Mouse (Mus musculus) right cerebral cortex, postnatal 10 days (tissue): Measurements from ENCODE around the gene Nsfl1c.
A peak's percentile ranks its signal among the peaks of the same experiment; 100 is the strongest.
"Not testable (repeated sequence)": the region's sequence is repeated elsewhere in the genome, so short reads cannot be mapped to it uniquely, and the experiment has no call there.

Experiments used
- DNase-seq, 2 experiments: peaks; one replicate each; pipeline ENCODE4 v3.0.0; 2021; ENCODE audit warnings: low spot score in 2 of 2

Gene Nsfl1c

DNA sequence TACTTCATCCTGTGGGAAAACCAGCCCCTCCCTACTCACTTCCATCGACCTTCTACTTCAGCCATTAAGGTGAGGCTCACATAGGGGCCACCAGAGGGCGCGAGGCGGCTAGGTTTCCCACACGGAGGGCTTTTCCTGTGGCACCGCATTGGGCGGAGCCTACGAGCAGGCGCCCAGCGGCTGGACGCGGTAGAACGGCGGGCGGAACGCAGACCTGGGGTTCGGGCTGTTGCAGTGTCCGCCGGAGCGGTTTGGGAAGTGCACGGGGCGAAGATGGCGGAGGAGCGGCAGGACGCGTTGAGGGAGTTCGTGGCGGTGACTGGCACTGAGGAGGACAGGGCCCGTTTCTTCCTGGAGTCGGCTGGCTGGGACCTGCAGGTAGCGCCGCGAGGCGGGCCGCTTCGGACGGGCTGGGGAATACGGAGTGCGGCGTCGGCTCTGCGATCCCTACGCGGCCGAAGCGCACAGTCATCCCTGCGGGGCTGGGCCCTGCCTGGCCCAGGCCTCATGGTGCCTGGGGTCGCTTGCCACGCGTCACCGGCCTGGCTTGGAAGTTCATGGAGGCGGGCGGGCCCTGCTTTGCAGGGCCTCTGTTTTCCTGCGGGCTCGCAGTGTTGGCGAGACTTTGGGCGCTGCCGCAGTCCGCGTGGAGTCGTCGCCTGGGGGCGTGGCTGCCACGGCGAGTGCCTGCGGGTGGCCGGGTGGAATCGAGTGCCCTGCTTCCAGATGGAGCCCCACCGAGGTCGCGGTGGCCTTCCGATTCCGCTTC is at the start of gene Nsfl1c:
Nsfl1c (plus strand) TSS at position 148 of the 769 bp plus-strand sequence.
- DNase-seq: peak; percentile 96 to 97

DNA sequence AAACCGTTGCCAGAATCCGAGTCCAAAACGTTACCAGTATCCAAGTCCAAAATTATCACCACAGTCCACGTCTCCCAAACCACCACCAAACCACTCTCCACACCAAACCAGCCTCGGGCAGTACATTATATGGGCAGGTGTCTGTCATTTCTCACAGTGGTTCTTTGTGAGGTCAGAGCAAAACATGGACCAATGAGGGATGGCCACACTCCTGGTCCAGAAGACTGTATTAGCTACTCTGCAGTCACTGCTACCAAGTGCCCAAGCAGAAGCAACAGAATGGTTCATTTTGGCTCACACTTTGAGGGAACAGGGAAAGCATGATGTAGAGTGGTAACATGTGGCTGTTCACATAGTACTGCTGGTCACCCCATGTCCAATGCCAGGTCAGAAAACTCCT is 17.9 kb upstream of the Nsfl1c start, which contains the start of gene 4921509C19Rik:
4921509C19Rik (minus strand) TSS at position 101 of the 400 bp plus-strand sequence.
- not testable (repeated sequence) for DNase-seq

DNA sequence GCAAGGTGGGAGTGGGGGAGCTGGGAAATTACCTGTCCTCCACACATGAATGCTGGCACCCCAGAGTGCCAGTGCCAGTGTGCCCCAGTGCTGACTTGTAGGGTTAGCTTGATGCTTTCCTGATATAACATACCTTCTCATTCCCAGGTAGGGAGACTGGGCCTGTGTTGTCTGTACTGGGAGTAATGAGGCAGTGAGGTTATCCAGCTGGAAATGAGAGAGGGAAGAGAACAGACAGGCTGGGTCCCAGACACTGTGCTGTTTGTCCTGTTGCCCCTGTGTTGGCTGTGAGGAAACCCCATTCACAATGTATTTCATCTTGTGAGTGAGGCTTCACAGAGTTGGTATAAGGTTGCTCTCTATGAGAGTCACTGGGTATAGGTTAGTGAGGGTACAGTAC is 7.5 kb upstream of the Nsfl1c start:
- no peak for DNase-seq

DNA sequence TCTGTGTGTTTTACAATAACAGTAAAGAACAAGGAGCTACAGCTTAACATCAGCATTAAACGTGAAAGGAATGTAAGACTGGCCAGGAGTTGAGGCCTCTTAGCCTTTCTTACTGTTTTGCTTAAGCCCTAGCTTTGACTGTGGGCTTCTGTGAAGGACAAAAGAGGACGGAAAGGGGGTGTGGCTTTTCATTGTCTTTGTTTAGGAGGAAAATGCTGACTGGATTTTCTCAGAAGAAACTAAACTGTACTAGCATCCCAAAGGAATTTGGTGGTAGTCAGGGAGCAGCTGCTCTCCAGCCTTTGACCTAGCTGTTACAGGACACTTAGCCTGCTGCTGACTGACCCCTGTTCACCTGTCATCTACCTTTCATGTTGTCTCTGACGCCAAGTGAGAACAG is 4.4 kb downstream of the Nsfl1c start:
- no peak for DNase-seq

DNA sequence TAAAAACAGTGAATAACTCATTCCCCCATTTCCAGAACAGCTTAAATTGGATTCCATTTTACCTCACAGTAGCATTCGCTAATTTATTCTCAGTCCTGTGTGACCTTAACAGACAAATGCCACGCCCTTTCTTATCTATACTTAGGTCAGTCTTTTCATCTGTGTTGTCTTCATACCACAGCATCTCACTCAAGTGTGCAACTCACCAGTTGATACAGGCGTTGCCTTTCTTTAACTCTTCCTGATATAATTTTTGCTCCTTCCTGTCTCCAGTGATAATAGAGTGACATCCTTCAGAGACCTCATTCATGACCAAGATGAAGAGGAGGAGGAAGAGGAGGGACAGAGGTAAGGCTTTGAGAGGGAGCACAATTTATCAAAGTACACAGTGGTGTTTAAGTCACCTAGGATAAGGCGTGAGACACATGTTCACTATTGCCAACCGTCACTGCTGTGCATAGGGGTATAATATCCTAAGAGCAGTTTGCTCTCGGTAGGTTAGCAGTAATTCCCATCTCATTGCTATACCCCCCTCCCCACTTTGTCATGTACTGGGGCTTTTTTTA is 6.5 kb downstream of the Nsfl1c start:
- DNase-seq: no peak

DNA sequence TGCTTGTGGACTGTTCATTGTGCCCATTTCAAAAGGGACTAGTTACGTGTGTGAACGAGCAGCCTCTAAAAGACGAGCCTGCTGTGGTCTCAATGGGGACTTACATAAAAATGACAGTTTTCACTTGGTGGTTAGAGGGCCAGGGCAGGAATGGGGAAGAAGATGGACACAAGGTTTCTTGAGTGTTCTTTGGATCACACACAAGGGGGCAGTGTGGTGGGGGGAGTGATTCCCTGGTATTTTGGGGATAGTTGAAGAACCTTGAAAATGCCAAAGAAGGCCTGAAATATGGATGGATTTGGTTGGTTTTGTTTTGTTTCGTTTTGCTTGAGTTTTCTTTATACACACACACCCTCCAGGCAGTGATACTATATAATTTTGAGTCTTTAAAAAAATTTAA is 10.2 kb downstream of the Nsfl1c start:
- peak in 1 of 2 experiments; percentile 7 for DNase-seq

DNA sequence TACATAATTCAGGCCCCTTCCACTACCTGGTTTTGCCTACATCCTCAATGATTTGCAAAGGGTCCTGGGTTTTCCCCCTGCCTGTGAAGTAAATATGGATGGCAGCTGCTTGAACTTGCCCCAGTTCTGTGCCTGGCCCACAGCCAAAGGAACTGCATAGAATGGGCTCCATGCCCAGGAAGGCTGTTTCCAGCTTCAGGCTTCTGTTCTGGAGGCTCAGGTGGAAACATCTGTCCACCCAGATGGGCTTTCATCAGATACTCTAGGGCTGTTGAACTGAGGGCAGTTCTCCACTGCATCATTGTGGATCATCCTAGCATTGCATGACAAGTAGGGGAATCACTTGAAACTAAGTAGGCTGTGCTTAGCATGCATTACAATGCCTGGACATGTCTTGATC is 18.2 kb downstream of the Nsfl1c start:
- peak; percentile 80 to 83 for DNase-seq

DNA sequence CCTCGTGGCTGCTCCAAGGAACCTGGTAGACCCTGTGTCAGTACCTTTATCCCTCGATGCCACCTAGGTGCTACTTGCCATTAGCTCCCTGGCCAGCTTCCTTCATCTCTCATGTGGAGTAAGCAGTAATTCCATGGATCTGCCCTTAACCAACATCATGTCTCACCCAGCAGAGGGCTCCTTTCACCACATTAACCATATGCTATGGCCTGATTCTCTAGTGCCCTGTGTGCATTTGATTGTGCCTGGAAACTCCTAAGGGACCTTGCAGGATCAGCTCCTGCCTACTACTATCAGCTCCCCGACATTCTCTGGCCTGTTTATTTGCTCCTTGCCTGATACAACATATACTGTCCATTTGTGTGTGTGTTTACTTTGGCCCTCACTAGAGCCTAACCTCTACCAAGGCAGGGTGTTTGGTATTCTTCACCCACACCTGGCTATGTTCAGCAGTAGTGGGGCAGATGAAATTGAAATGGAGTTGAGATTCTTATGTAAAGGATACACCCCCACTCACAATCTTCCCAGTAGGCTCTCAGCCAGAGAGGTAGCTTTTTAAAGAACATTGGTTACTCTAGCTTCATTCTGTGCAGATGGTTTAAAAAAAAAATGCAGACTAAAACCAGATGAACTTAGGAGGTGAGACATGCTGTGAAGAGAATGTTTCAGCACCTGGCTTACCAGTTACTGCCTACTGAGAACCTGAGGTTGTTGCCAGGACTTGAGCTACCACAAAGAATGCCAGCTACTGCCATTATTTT is 19.7 kb downstream of the Nsfl1c start:
- peak in 1 of 2 experiments; percentile 40 for DNase-seq

DNA sequence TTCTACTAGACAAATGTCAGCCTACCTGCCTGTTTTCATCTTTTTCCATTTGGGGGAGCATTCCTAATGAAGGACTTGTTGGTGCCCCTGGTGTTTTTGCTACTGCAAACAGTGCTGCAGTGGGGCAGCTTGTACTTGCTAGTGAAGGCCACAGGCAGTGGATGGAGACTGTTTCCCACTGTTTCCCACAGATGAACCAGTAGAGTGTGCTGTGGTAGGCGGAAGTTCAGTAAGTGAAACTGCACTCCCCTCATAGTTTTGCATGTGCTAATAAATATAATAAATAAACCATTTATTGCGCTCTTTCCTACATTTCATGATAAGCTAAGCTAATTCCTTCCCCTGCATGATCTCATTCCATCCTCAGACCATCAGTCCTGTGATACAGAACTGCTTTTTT is 25.0 kb downstream of the Nsfl1c start:
- DNase-seq: no peak

DNA sequence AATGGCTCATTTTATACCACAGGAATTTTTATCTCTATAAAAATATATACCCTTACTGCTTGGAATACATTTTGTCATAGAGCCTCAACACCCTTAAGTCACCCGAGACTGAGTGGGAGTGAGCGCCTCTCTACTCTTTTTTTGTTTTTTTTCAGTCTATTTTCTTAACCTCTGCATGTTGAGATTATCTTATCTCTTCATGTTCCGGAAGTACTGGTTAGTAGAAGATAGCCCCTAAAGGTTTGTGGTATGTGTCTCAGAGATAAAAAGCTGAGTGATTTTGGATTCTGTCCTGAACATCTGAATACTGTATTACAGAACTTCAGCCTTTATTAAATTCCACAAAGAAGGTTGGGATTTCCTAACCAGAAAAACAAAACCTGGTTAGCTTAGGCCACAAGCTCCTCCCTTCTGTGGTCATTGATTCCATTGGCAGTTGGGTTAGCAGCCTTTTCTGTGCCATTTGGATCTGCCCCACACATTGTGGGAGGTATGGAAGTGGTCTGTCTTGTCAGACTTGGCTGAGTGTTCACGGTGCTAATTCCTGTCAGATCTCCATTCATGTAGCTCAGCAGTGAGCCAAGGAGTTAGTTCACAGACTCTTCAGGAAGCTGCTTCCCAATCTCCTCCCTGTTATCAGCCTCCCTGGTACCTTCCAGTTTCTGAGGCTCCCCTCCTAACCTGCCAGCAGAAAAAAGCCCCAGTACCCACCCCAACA is 30.5 kb downstream of the Nsfl1c start:
- DNase-seq: no peak

DNA sequence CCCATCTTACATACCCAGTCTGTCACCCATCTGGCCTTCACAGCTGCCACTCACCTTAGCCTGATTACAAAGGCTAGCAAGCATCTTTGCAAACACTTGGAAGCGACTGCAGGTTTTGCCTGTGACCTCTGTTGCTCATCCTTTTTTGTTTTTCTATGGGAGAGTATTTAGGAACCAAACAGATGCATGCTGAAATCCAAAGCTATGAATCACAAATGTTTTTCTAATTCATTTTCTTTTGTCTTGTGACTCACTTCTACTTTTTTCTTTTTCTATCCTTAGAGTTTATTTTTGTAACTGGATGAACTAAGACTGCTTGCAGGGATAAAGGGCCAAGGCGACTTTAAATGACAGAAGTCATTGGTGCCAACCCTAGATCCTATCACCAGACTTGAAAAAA is 31.5 kb downstream of the Nsfl1c start:
- no peak for DNase-seq

DNA sequence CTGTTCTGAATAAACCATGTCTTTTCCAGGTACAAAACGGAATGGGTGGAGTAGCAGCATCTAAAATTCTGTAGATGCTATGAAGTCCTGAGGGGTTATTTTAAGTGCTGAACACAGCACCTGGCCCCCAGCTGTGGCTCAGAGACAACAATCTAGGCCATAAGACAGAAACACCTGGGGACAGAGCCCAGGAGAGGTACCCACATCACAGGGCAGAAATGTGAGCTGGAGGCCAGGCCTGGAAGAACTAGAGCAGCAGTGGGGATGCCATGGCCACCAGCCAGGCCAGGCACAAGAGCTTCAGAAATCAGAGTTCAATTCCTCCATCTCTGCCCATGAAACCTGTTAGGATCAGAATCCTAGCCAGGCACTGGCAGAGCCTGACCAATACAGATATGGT is 34.1 kb downstream of the Nsfl1c start:
- no peak for DNase-seq

DNA sequence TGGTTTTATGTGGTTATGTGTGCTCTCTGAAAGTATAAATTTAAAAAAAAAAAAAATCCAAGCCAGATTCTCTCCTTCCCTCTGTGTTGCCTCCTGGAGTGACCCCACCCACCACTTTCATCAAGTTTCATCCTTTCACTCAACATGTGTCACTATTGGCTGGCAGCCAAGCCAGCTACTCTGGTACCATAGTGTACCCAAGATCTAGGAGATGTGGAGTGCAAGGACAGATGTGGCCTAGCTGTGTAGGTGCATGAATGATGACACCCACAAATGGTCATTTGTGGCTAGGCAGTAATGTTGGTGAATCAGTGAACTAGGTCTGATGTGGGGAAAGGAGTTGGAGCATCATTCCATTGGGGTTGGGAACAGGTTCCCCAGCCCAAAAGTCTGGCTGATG is 35.2 kb downstream of the Nsfl1c start:
- no peak for DNase-seq

DNA sequence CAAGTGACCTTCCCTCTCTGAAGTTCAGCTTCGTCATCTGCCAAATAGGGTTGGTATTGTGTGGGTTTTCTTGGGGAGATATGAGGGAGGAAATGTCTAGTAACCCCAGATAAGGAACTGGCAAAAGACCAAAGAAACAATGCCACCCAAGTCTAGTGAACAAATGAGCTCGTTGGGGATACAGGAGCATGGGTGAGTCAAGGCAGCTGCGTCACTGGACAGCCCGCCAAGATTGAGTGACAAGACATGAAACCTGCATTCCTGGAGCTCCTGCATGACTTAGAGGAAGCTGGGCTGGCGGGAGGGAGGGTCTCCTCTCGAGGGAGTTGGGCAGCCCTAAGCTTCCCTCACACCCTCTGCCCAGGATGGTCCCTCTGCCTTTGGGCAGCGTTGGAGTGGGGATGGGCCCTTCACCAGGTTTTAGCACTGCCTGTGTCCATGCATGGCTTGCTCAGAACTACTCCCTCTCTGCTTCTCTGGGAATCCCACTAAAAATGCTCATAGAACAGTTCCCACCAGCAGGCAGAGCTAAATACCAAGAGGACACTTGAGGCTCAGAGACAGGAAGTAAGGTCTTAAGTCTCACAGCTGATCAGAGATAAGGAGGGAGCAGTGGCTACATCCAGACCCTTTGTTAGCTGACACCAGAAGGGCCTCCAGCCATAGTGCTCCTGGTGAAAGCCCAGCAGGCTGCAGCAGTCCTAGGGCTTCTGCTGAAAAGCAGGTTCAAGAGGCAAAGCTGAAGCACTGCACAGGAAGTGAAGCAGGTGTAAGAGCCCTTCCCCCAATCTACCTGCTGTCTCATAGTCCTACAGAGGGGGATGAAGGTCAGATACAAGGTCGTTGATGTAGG is 36.6 kb downstream of the Nsfl1c start:
- no peak for DNase-seq

DNA sequence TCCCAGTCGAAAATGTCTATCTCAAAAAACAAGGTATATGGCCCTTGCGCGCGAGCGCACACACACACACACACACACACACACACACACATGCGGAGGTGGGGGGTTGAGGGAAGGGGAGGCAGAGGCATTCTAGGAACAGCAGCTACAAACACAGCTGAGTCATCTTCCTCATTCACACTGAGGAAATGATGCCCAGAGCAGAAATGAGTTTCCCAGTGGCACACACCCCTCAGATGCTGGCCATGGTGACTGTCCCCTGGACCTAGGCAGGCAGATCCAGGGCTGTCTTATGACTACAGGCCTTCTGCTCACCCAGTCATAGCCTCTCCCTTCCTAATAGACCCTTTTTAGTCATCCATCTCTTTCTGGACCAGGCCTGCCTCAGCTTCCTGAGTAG is 39.6 kb downstream of the Nsfl1c start:
- no peak for DNase-seq

DNA sequence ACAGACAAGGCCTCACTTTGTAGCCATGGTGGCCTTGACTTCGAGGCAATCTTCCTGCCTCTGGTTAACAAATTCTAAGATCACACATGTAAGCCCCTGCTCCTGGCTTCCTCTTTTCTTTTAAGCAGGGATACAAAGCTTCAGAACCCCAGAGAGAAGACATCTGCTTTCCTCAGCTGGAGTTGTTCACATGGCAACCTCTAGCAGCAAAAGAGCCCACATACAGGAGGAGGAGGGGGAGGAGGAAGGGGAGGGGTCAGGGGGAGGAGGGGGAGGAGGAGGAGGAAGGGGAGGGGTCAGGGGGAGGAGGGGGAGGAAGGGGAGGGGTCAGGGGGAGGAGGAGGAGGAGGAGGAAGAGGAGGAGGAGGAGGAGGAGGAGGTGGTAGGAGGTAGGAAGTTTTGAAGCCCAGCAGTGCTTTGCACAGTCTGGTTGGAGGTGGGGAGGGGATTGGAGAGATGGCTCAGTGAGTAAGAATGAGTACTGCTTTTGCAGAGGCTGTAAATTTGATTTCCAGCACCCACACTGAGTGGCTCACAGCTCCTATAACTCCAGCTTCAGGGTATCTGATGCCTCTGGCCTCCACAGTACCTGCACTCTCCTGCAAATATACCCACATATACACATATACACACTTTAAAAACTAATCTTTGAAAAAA is 42.1 kb downstream of the Nsfl1c start:
- DNase-seq: no peak

DNA sequence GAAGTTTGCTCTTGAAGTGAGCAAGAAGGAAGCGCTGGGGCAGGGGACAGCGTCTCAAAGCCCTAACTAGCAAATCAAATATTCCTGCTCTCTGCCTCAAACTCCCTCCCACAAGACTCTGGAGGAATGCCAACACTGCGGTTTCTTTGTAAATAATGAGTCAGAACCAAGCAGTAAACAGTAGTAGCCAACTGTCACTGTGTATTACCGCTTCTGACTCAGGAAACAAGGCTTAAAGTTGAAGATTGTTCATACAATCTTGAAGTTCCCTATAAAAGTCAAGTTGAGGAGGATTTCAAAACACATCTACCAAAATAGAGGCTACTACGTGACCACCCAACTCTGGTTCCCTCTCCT is 42.6 kb downstream of the Nsfl1c start:
- peak; percentile 64 to 66 for DNase-seq

DNA sequence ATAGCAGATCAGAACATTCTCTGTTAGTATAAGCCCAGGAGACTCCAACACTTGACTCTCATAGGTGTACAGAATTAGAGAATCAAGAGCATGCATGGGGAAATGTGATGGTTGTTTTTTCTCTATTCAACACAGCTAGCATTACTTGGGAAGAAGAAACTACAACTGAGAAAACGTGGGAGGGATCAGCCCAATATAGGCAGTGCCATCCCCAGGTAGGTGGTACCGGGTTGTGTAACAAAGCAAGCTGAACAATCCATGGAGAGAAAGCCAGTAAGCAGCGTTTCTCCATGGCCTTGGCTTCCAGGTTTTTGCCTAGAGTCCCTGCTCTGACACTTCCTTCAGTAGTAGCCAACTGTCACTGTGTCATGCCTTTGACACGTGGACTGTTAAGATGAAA is 44.7 kb downstream of the Nsfl1c start:
- no peak for DNase-seq

DNA sequence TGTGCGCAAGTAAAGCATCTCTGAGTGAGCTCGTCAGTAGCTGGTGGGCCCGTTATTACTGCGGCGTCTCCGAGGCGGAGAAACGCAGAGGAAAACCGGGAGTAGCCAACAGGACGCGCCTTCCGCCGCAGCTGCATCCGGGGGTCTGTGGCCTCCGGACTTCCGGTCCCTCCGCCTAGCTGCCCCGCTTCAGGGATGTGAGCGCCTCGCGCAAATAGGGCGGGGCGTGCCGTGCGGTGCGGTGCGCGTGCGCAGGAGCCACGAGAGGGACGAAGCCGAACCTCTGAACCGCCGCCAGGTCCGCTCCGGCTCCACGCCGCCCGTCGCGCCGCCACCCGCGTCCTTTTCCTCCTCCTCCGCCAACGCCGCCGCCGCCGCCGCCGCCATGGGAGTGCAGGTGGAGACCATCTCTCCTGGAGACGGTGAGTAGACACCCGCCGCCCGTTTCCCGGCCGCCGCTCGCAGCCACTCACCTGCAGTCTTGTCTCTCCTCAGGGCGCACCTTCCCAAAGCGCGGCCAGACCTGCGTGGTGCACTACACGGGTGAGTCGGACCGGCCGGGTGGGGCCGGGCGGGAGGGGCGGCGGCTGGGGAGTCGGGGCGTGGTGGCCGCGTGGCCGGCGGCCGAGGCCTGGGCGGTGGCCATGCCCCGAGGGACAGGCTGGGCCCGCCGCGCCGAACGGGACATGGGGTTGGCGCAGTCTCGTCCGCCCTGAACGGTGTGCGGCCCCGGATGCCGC is 48.5 kb downstream of the Nsfl1c start, which contains the start of gene Fkbp1a:
Fkbp1a (plus strand) TSS at position 161 of the 740 bp plus-strand sequence.
- peak; percentile 98 for DNase-seq
